Mouse (Mus musculus) CH12.LX (cell line): Measurements from ENCODE around the gene Dnajb11. TPM values are rescaled to one million over a fixed set of nuclear protein-coding genes. Genes with fewer than 3 reads are reported as not detected.
A peak's percentile ranks its signal among the peaks of the same experiment; 100 is the strongest.

Experiments
- DNase-seq: peaks from one replicate; pipeline ENCODE4 v3.0.0-alpha.2; 2013; ENCODE audit errors: extremely low read depth
- H3K27ac ChIP-seq: 2 replicates; pipeline ENCODE4 v1.5.1; 2012; ENCODE audit warnings: low read depth, mild to moderate bottlenecking, control low read depth, moderate library complexity; ENCODE audit not compliant: insufficient read depth
- H3K27me3 ChIP-seq: replicated peaks from 2 replicates; pipeline ENCODE3; 2012; ENCODE audit warnings: inconsistent platforms
- H3K36me3 ChIP-seq, 2 experiments: replicated peaks in 1 of 2; 2 replicates each; pipeline versions ENCODE3 to v1.6.1; 2012; ENCODE audit warnings: inconsistent platforms in 1 of 2, low read length in 1 of 2, mild to moderate bottlenecking in 1 of 2, mixed read lengths in 1 of 2, moderate library complexity in 1 of 2; ENCODE audit not compliant: control insufficient read depth in 1 of 2, insufficient read depth in 1 of 2
- H3K4me1 ChIP-seq, 2 experiments: 2 replicates each; pipeline ENCODE4 v1.6.1; 2012; ENCODE audit warnings: inconsistent platforms in 1 of 2, moderate library complexity in 1 of 2; ENCODE audit not compliant: insufficient read depth in 2 of 2, control insufficient read depth in 1 of 2
- H3K4me2 ChIP-seq: 2 replicates; pipeline ENCODE4 v1.6.1; 2012; ENCODE audit warnings: low read depth, mild to moderate bottlenecking, control low read depth; ENCODE audit not compliant: poor library complexity, insufficient read depth, severe bottlenecking
- H3K4me3 ChIP-seq, 3 experiments: fragments of 150-350 bp in 1 of 3; sonication (generic) in 1 of 3; replicated peaks in 1 of 3; 2 replicates each; pipeline versions ENCODE3 to v1.5.1; 2011 to 2012; ENCODE audit warnings: low read depth in 2 of 3, low read length in 2 of 3, mild to moderate bottlenecking in 2 of 3, moderate library complexity in 2 of 3, control low read depth in 1 of 3, improper control_type of control experiment in 1 of 3, inconsistent platforms in 1 of 3, mixed read lengths in 1 of 3; ENCODE audit not compliant: poor library complexity in 1 of 3
- H3K79me2 ChIP-seq: replicated peaks from 2 replicates; pipeline ENCODE4 v1.6.1; 2012; ENCODE audit warnings: mild to moderate bottlenecking, moderate library complexity; ENCODE audit not compliant: control insufficient read depth, poor library complexity, insufficient read depth, severe bottlenecking; ENCODE audit errors: extremely low read depth
- H3K9ac ChIP-seq: 2 replicates; pipeline ENCODE4 v1.6.1; 2012; ENCODE audit warnings: low read depth, mild to moderate bottlenecking, control low read depth, moderate library complexity; ENCODE audit not compliant: insufficient read depth
- H3K9me3 ChIP-seq: replicated peaks from 2 replicates; pipeline ENCODE3; 2012; ENCODE audit warnings: low read length, inconsistent platforms, mixed read lengths
- BHLHE40 ChIP-seq: IDR thresholded peaks from 2 replicates; pipeline ENCODE4 v1.6.1; 2011; ENCODE audit warnings: mild to moderate bottlenecking, low read depth, low read length, improper control_type of control experiment
- E2F4 ChIP-seq: IDR thresholded peaks from 2 replicates; pipeline ENCODE4 v1.6.1; 2011; ENCODE audit warnings: low read depth, low read length, improper control_type of control experiment; ENCODE audit not compliant: insufficient replicate concordance
- ELF1 ChIP-seq: IDR thresholded peaks from 2 replicates; pipeline ENCODE4 v1.6.1; 2014; ENCODE audit warnings: low read depth, mild to moderate bottlenecking, inconsistent platforms, low read length, improper control_type of control experiment
- ETS1 ChIP-seq: conservative IDR thresholded peaks from 2 replicates; pipeline ENCODE4 v1.6.1; 2012; ENCODE audit warnings: low read depth, mild to moderate bottlenecking, inconsistent platforms, low read length, improper control_type of control experiment, moderate library complexity
- GABPA ChIP-seq: IDR thresholded peaks from 2 replicates; pipeline ENCODE4 v1.6.1; 2012; ENCODE audit warnings: low read depth, low read length, improper control_type of control experiment, inconsistent platforms; ENCODE audit not compliant: insufficient replicate concordance
- IRF4 ChIP-seq: IDR thresholded peaks from 2 replicates; pipeline ENCODE4 v1.6.1; 2014; ENCODE audit warnings: low read depth, mild to moderate bottlenecking, inconsistent platforms, low read length, improper control_type of control experiment
- JUND ChIP-seq: conservative IDR thresholded peaks from 2 replicates; pipeline ENCODE4 v1.6.1; 2011; ENCODE audit warnings: low read depth, low read length, improper control_type of control experiment
- MAFK ChIP-seq: IDR thresholded peaks from 2 replicates; pipeline ENCODE4 v1.6.1; 2011; ENCODE audit warnings: low read length, improper control_type of control experiment; ENCODE audit not compliant: insufficient replicate concordance
- MEF2A ChIP-seq: IDR thresholded peaks from 2 replicates; pipeline ENCODE4 v1.6.1; 2014; ENCODE audit warnings: low read depth, mild to moderate bottlenecking, inconsistent platforms, low read length, improper control_type of control experiment, borderline replicate concordance
- MXI1 ChIP-seq: IDR thresholded peaks from 2 replicates; pipeline ENCODE4 v1.6.1; 2011; ENCODE audit warnings: mild to moderate bottlenecking, low read depth, low read length, improper control_type of control experiment
- MYC ChIP-seq: IDR thresholded peaks from 2 replicates; pipeline ENCODE4 v1.6.1; 2011; ENCODE audit warnings: low read depth, mild to moderate bottlenecking, improper control_type of control experiment, low read length
- NELFE ChIP-seq: IDR thresholded peaks from 2 replicates; pipeline ENCODE4 v1.6.1; 2011; ENCODE audit warnings: low read depth, low read length, improper control_type of control experiment
- PAX5 ChIP-seq: IDR thresholded peaks from 2 replicates; pipeline ENCODE4 v1.6.1; 2012; ENCODE audit warnings: low read length, inconsistent platforms, mixed read lengths
- POLR2A ChIP-seq: IDR thresholded peaks from 2 replicates; pipeline ENCODE4 v1.6.1; 2011; ENCODE audit warnings: low read depth, mild to moderate bottlenecking, improper control_type of control experiment, low read length
- POLR2AphosphoS2 ChIP-seq: IDR thresholded peaks from 2 replicates; pipeline ENCODE4 v1.6.1; 2011; ENCODE audit warnings: low read depth, low read length, improper control_type of control experiment
- RAD21 ChIP-seq: IDR thresholded peaks from 2 replicates; pipeline ENCODE4 v1.6.1; 2011; ENCODE audit warnings: low read depth, mild to moderate bottlenecking, low read length, improper control_type of control experiment, moderate library complexity
- RCOR1 ChIP-seq: conservative IDR thresholded peaks from 2 replicates; pipeline ENCODE4 v1.6.1; 2012; ENCODE audit warnings: low read depth, mild to moderate bottlenecking, inconsistent platforms, low read length, improper control_type of control experiment
- SIN3A ChIP-seq: IDR thresholded peaks from 2 replicates; pipeline ENCODE4 v1.6.1; 2012; ENCODE audit warnings: low read length, improper control_type of control experiment, inconsistent platforms
- TCF12 ChIP-seq: IDR thresholded peaks from 2 replicates; pipeline ENCODE4 v1.6.1; 2014; ENCODE audit warnings: low read depth, mild to moderate bottlenecking, inconsistent platforms, low read length, improper control_type of control experiment
- UBTF ChIP-seq: IDR thresholded peaks from 2 replicates; pipeline ENCODE4 v1.6.1; 2012; ENCODE audit warnings: low read depth, mild to moderate bottlenecking, inconsistent platforms, low read length, improper control_type of control experiment, moderate library complexity
- USF1 ChIP-seq: IDR thresholded peaks from 2 replicates; pipeline ENCODE4 v1.6.1; 2014; ENCODE audit warnings: low read depth, mild to moderate bottlenecking, inconsistent platforms, low read length, improper control_type of control experiment
- ZC3H11A ChIP-seq: IDR thresholded peaks from 2 replicates; pipeline ENCODE4 v1.6.1; 2012; ENCODE audit warnings: low read depth, mild to moderate bottlenecking, inconsistent platforms, low read length, improper control_type of control experiment
- ZKSCAN1 ChIP-seq: IDR thresholded peaks from 2 replicates; pipeline ENCODE4 v1.6.1; 2012; ENCODE audit warnings: low read depth, inconsistent platforms, low read length, improper control_type of control experiment, borderline replicate concordance
- ZMIZ1 ChIP-seq: IDR thresholded peaks from 2 replicates; pipeline ENCODE4 v1.6.1; 2012; ENCODE audit warnings: low read depth, mild to moderate bottlenecking, inconsistent platforms, low read length, improper control_type of control experiment
- ZNF384 ChIP-seq: IDR thresholded peaks from 2 replicates; pipeline ENCODE4 v1.6.1; 2012; ENCODE audit warnings: low read depth, low read length, improper control_type of control experiment, inconsistent platforms
- dilution Hi-C: fragments of 300-500 bp; cut with MboI; formaldehyde crosslinking; loops from 2 replicates; pipeline ENCODE4 v1.14.3; 2020; ENCODE audit warnings: low sequenced_read_pairs; ENCODE audit not compliant: extremely low pct_unique_long_range_greater_than_20kb, extremely low pct_ligation_motif_present
- in situ Hi-C: fragments of 300-500 bp; cut with MboI; formaldehyde crosslinking; loops from 3 replicates; pipeline ENCODE4 v1.14.3; 2019; ENCODE audit warnings: low sequenced_read_pairs, low pct_ligation_motif_present, low pct_unique_long_range_greater_than_20kb, mixed read lengths
- polyA plus RNA-seq: library from polyadenylated mRNA; unstranded; fragments of >175 nt; gene quantifications from 2 replicates; pipeline ENCODE4 v1.2.1, GENCODE M21; 2012; ENCODE audit warnings: low read depth; ENCODE audit not compliant: insufficient read length
- total RNA-seq, 2 experiments: library from RNA; depleted of rRNA; stranded (reverse); fragments of 300-350 nt in 1 of 2; fragments of >200 nt in 1 of 2; gene quantifications; 2 replicates each; pipeline ENCODE4 v1.2.3; 2012 to 2014

Gene Dnajb11
- total and polyA plus RNA-seq, 3 experiments: 122 to 206 (median 129) TPM

DNA sequence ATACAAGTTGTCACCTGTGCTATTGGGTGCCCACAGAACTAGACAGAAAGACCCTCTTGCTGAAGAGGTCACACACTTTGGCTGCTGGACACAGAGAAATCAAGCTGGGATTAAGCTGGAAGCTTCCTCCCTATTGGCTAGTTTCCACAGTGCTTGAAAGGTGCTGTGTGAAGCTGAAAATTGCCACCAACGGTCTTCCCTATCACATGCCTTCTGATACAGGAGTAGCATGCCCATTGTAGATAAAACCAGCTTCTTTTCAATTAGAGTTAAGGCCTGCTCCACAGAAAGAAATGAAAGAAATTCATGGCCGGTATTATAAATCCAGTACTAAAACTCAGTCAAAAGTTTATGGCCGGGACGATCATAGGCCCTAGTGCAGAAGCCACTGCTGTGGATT is 4.9 kb upstream of the Dnajb11 start:
- H3K9me3 ChIP-seq: no peaks in the 10 kb centered on the region
- H3K27ac ChIP-seq: no peak overlapping the region
- peaks cover 2 to 16% of the 10 kb centered on the region in 2 experiments; a peak in 3 of 4 replicates for H3K4me1 ChIP-seq
- H3K9ac ChIP-seq: no peak overlapping the region
- H3K27me3 ChIP-seq: no peaks in the 10 kb centered on the region
- H3K36me3 ChIP-seq: peaks cover 0 to 50% of the 10 kb centered on the region in 2 experiments
- no peak overlapping the region for H3K4me2 ChIP-seq
- H3K79me2 ChIP-seq: peaks cover 8% of the 10 kb centered on the region
- DNase-seq: no peak
- TF ChIP-seq POLR2AphosphoS2 (no peak), SIN3A (no peak), BHLHE40 (no peak), E2F4 (no peak), ZNF384 (no peak), ZC3H11A (no peak), MXI1 (no peak), ETS1 (no peak), MEF2A (no peak)
- TF ChIP-seq, all 38 proteins: peak for 0
- H3K4me3 ChIP-seq: no peak overlapping the region
- in situ Hi-C loops (no loop called here), dilution Hi-C loops (no loop called here)

DNA sequence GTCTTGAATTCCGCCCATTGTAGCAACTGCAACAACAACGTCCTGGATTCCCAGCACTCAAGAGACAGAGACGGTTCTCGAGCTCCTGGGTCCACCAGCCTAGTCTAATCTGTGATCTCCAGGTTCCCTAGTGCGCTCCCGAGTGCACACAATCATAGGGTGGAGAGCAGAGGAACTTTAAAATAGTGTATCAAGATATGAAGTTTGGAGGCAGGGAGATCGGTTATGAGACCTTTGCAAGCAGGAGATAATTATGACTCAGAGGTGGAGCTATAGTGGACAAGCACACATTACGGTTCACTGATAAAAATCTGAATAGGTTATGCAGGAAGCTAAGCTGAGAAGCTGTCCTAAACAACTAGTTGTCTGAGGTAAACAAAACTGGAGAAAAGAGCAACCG is 872 bp upstream of the Dnajb11 start:
- TF ChIP-seq ZKSCAN1 (no peak), IRF4 (no peak), GABPA (no peak), PAX5 (no peak), POLR2A (no peak)
- no peak overlapping the region for H3K27ac ChIP-seq
- peak overlapping the region; percentile 87 for H3K9ac ChIP-seq
- no peak for DNase-seq
- in situ Hi-C loops: no loop called here
- dilution Hi-C loops: no loop called here
- peak overlapping the region; percentile 100 for H3K4me2 ChIP-seq
- peak overlapping the region; percentile 85 to 97 (median 87) for H3K4me3 ChIP-seq
- no peaks in the 10 kb centered on the region for H3K27me3 ChIP-seq
- peaks cover 28% of the 10 kb centered on the region for H3K79me2 ChIP-seq
- peaks cover 0 to 45% of the 10 kb centered on the region in 2 experiments for H3K36me3 ChIP-seq
- H3K9me3 ChIP-seq: no peaks in the 10 kb centered on the region
- H3K4me1 ChIP-seq: peaks cover 6 to 39% of the 10 kb centered on the region in 2 experiments

- H3K27me3 ChIP-seq: no peaks in the 10 kb centered on the region
- H3K4me3 ChIP-seq: no peak overlapping the region
- no peak for DNase-seq
- in situ Hi-C loops: no loop called here
- dilution Hi-C loops: no loop called here
- H3K9me3 ChIP-seq: no peaks in the 10 kb centered on the region
- H3K4me1 ChIP-seq: peaks cover 4 to 14% of the 10 kb centered on the region in 2 experiments; a peak in 3 of 4 replicates
- no peak overlapping the region for H3K9ac ChIP-seq
- no peaks in the 10 kb centered on the region for H3K79me2 ChIP-seq
- no peak overlapping the region for H3K27ac ChIP-seq
- TF ChIP-seq ZMIZ1 (no peak), UBTF (no peak), ZKSCAN1 (no peak), ETS1 (no peak), E2F4 (no peak), MXI1 (no peak), MYC (no peak), GABPA (no peak), USF1 (no peak), NELFE (no peak), RAD21 (no peak), RCOR1 (no peak), ELF1 (no peak), MAFK (no peak), TCF12 (no peak), JUND (no peak), BHLHE40 (no peak)
- peaks cover 57 to 74% of the 10 kb centered on the region in 2 experiments for H3K36me3 ChIP-seq
- H3K4me2 ChIP-seq: no peak overlapping the region
Measured at GRCm38 (mm10) chr16:22872397-22872796, 14.8 kb downstream of the Dnajb11 start.
